8 mouse cellular contexts compared by ENCODE assay signal in the genomic region with DNA sequence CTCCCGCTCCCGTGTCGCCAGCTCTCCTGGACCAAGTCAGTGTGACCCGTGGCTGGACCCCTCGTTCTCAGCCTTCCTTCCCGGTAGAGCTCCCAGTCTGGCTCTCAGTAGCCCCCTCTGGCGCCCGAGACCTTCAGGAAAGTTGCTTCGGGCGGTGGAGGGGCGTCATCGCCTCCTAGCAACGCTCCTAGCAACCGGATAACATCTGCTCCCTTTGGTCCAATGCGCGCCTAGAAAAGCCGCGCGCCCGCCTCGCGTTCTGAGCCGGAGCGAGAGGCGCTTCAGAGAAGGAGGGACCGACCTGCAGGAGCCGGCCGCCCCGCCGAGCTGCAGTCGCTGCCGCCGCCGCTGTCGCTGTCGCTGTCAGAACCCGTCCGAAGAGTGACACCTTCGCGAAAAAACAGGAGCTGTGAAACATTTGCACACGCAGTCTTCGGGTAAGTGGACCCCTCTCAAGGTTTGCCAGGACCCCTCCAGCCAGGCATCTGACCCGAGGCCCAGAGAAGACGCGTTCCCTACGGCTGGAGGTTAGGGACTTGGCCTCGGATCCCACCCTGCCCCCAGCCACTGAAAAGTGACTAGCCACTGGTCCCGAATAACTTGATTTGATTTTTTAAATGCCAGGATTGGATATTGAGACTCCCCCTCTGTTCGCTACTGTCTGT. TPM values are rescaled to one million over a fixed set of nuclear protein-coding genes. Genes with fewer than 3 reads are reported as not detected.
DNase-seq lines count a peak whose midpoint lies in the region; ATAC-seq lines count a peak whose summit lies in the region.

No protein-coding gene starts in this region.

- H3K9me3 ChIP-seq in forebrain, embryonic 12.5 days, result no peaks in the 10 kb centered on the region
- H3K9me3 ChIP-seq in heart, embryonic 15.5 days (replicated peaks), result no peaks in the 10 kb centered on the region

- DNase-seq in kidney, postnatal 10 days, result peak; percentile 89
- DNase-seq in liver, result peak; percentile 72
- DNase-seq in neural tube, embryonic 10.5 days (ENCODE audit: extremely low spot score, low spot score), result peak; percentile 90
- peak; percentile 77 for DNase-seq in testis, postnatal 14 days (ENCODE audit: low spot score)

- H3K9ac ChIP-seq in forebrain, embryonic 12.5 days, result peak overlapping the region; percentile 47
- no peak overlapping the region; the same call in 1 of the 2 replicates for H3K9ac ChIP-seq in heart, embryonic 15.5 days

- no peaks in the 10 kb centered on the region for H3K36me3 ChIP-seq in forebrain, embryonic 12.5 days (replicated peaks)
- H3K36me3 ChIP-seq in heart, embryonic 15.5 days, result no peaks in the 10 kb centered on the region

- peaks cover 20% of the 10 kb centered on the region for H3K27me3 ChIP-seq in forebrain, embryonic 12.5 days
- peaks cover 51% of the 10 kb centered on the region for H3K27me3 ChIP-seq in heart, embryonic 15.5 days

- ATAC-seq in cerebellum, adult (ENCODE audit: insufficient number of reproducible peaks, low FRiP score, low TSS enrichment), result peak; percentile 62
- peak; percentile 98 for ATAC-seq in forebrain, embryonic 12.5 days (ENCODE audit: low FRiP score)
- peak; percentile 93 for ATAC-seq in heart, embryonic 15.5 days (replicated peaks; ENCODE audit: insufficient number of reproducible peaks, insufficient read depth, low FRiP score, low read depth)
- ATAC-seq in inflammation-experienced regulatory T-cells, adult 6 months, result no peak

- H3K4me3 ChIP-seq in forebrain, embryonic 12.5 days (replicated peaks), result peak overlapping the region; percentile 42
- peak overlapping the region; percentile 49 for H3K4me3 ChIP-seq in heart, embryonic 15.5 days

- H3K4me2 ChIP-seq in forebrain, embryonic 12.5 days, result peak overlapping the region; percentile 91
- peak overlapping the region; percentile 85 for H3K4me2 ChIP-seq in heart, embryonic 15.5 days

- under 1% methylated on average over 49 of the region's 49 CpGs for WGBS in forebrain, embryonic 12.5 days
- under 1% methylated on average over 48 of the region's 49 CpGs for WGBS in heart, embryonic 15.5 days

- no peak overlapping the region for H3K27ac ChIP-seq in forebrain, embryonic 12.5 days
- no peak overlapping the region for H3K27ac ChIP-seq in heart, embryonic 15.5 days

- H3K4me1 ChIP-seq in forebrain, embryonic 12.5 days, result peaks cover 11% of the 10 kb centered on the region
- peaks cover 10% of the 10 kb centered on the region for H3K4me1 ChIP-seq in heart, embryonic 15.5 days (replicated peaks)

RNA-seq across cellular contexts. Expression of a gene that starts 32.0 kb away (rescaled TPM):
- polyA plus RNA-seq in forebrain, embryonic 12.5 days (2016; fragmentation: Nextera tagmentation; extraction: Ambion mirVana), result not detected in 2 replicates
- not detected in 2 replicates for polyA plus RNA-seq in heart, embryonic 15.5 days (2015; fragmentation: Nextera tagmentation; extraction: Ambion mirVana)
- not detected for polyA plus RNA-seq in inflammation-experienced regulatory T-cells, adult 6 months (2017; shearing (Covaris generic))
